Mouse (Mus musculus) layer of hippocampus, adult 8-10 months (tissue): ENCODE measurements around the gene Qtrt1. TPM values are rescaled to one million over a fixed set of nuclear protein-coding genes. Genes with fewer than 3 reads are reported as not detected.

Source experiments
- DNase-seq, 2 experiments: peaks; one replicate each; pipeline ENCODE4 v3.0.0; 2022; ENCODE audit warnings: low spot score in 2 of 2
- total RNA-seq, 4 experiments: library from RNA; stranded (reverse); gene quantifications; 2 replicates each; pipeline ENCODE4 v1.2.4; 2022

The Qtrt1 gene
- 10 to 100 TPM; 28.5 to 41.7 (median 36.6) TPM for total RNA-seq

DNA sequence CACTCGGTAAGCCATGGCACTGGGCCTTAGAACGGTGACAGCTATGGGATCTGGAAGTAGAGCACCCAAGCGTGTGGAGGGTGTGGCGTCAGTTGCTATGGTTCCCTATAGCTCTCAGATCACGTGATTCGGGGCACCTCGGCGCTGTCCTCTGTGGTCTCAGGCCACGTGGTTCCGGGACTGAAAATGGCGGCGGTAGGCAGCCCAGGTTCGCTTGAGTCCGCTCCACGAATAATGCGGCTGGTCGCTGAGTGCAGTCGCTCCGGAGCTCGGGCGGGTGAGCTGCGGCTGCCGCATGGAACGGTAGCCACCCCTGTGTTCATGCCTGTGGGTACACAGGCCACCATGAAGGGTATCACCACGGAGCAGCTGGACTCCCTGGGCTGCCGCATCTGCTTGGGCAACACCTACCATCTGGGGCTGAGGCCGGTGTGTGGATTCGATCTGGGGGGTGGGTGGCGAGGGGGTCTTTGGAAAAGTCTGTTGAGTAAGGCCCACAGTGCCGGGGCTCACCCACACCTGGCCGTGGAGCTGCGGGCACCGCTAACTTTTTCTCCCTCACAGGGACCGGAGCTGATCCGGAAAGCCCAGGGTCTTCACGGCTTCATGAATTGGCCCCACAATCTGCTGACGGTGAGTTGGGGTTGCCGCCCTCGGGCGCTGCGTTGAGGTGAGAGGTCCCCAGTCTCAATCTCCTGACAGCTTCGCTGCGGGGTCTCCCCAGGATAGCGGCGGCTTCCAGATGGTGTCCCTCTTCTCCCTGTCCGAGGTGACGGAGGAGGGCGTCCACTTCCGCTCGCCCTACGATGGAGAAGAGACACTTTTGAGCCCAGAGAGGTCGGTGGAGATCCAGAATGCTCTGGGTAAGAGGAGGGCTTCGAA is at the start of gene Qtrt1:
Gene Qtrt1, plus strand, starts transcription at position 169 of the 882 bp plus-strand sequence.
- peak; percentile 85 to 88 for DNase-seq

DNA sequence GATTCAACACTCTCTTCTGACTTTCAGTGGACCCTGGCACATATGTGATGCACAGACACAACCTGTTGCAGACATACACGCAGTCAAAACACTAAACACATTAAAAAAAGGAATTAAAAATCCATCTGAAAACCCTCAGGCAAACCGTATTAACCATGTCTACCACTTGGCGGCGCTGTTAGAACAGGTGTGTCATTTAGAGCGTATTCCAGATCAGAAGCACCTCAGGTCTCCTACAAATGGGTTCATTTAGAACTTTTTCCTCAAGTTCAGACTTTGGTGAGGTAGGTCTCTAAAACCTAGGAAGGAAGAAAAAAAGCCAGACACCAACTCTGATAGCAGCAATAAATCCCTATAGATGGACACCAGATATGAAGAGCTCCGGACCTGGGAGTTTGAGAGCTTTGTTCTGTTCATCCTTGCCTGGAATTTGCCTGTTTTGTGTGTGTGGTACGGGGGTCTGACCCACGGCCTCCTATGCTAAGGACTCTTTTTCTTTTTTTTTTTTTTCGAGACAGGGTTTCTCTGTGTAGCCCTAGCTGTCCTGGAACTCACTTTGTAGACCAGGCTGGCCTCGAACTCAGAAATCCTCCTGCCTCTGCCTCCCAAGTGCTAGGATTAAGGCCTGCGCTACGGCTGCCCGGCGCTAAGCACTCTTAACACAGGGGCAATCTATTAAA is 45.0 kb upstream of the Qtrt1 start:
- DNase-seq: peak; percentile 60 to 76

DNA sequence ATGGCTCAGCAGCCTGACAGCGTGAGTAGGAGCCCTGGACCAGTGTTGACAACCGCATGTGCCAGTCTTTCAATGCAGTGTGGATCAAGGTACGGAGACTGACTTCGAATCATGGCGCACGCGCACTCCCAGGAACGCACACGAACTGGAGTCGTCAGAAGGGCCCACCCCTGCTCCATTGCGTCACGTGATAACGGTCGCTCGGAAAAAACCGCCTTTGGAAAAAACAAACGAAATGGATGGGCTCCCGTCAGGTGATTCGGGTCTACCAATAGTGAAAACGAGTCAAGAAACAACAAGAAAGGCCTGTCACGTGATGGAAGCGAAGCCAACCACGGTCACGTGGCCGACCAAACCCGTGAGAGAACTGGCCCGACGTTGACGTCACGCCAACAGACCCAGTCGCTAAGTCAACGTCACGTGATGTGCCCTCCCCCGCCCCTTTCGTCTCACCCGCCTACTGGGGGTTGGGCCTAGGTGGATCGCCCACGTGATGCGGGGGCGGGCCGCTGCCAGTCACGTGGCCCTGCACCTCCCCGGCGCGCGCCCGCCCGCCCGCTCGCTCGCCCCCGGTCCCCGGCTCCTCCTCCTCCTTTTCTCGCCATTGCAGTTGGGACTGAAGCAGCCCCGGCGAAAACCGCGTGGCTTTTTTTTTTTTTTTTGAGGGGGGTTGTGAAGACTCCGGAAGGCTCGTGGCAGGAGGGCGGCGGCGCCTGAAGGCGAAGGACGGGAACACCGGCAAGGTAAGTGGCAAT is 44.1 kb upstream of the Qtrt1 start, which contains the start of gene Ilf3:
Gene Ilf3, plus strand, starts transcription at position 515 of the 755 bp plus-strand sequence.
- DNase-seq: peak; percentile 100

DNA sequence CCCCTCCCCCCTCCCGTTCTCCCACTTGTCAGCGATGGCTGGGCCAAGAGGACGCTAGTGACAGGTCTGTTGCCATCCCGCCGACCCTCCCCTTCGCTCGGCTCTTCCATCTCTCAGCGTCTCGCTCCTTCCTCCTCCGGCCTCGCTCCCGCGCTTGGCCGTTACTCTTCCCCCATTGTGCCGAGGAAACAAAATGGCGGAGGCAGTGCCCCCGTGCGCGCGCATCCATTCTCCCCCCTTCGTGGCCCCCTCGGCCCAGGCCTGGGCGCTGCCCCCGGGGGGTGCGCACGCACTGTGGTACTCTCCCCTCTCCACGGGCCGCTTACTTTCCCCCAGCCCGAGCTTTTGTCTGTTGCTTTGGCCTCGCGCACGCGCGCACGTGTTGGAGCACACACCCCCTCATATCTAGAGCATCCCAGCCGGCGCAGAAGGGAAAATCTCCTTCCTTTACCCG is 43.5 kb upstream of the Qtrt1 start:
- DNase-seq: peak; percentile 57 to 61

DNA sequence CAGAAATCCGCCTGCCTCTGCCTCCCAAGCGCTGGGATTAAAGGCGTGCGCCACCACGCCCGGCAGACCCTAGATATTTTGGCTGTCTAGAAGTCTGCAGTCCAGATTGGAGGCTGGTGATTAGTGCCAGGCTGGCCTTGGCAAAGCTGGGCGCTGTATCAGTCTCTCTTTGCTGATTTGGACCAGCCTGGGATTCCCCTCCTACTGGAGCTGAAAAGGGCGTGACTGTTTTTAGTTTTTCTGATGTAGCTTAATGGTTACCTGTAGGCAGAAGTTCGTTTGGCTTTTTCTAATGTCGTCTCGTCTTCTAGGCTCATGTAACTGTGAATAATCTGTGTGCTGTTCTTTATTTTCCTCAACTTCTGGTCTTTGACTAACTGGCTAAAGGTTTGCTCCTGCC is 42.6 kb upstream of the Qtrt1 start:
- DNase-seq: no peak

DNA sequence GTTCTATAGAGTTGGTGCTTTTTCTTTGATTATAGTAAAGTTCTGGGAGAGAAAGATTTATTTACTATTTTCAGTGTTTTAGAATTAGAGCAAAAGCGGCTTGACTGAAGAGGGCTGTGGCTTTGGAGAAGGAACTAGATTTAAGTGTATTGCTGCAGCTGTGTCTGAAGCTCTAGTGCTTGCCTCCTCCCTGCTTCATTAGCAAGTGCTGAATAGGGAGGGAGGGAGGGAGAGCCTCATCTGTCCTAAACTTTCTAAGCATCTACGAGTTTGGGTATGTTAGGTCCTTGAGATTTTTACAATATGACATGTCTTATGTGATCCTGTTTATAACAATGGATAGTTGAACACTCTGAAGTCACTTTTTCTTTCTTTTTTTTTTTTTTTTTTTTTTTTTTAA is 40.8 kb upstream of the Qtrt1 start:
- DNase-seq: no peak

DNA sequence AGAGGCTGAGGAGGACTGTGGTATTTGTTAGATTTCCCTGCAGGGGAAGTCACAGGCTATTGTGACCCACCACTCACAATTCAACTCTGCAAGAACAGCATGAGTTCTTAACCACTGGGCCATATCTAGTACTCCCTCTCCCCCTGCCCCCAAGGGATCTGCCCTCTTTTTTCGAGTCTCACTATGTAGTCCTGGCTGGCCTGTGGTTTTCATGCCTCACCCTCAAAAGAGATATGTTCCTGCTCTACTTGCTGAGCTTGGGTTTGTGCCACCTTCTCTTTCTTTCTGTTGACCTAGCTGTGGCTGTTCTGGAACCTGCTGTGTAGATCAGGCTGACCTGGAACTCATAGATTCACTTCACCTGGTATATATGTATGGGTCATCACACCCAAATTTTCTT is 39.1 kb upstream of the Qtrt1 start:
- no peak for DNase-seq

DNA sequence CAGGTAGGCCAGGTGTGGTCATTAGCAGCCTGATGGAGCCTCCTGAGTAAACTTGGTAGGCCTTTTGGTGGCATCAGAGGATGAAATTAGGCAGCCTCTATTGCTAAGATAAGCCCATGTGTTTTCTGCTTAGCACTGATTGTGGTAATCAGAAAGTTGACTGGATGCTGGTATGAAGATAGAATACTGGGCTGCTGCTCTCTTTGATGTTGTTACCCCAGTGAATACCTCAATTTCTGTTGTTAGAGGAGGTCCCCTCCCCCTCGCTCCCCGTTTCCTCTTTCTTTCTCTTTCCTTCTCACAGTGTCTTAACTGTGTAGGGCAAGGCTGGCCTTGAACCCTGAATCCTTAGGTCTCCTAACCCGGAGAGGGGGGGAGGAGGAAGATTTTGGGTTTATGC is 32.4 kb upstream of the Qtrt1 start:
- no peak for DNase-seq

DNA sequence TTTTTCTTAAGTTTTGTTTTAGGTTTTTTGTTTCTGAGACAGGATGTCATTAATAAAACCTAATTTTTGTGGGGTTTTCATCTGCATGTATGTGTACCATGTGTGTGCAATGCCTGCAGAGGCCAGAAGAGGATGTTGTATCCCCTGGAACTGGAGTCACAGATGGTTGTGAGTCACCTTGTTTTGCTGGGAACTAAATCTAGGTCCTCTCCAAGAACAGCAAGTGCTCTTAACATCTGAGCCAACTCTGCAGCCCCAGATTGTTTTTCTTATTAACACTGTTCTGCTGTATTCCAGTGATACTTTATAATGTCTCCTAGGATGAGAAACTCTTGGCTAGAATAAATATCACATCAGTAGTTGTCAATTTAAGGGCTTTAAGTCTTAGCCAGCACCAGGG is 30.8 kb upstream of the Qtrt1 start:
- DNase-seq: no peak

DNA sequence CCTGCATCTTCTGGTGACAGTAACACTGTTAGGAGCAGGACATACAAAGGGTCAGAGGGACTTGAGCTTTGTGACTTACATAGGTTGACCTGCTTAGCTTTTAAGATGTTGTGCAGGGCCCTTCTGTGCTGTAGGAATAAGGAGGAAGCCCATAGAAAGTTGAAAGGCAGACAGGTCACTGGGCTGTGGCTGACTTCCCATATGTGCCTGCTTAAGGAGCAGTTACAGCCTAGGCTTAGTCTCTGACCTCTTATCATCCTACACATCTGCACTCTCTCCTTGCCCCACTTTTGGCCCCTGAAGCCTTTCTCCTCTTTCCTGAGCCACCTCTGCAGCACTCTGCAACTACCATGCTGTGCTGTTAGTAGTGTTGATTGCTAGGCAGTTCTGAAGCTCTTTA is 27.7 kb upstream of the Qtrt1 start:
- DNase-seq: no peak

DNA sequence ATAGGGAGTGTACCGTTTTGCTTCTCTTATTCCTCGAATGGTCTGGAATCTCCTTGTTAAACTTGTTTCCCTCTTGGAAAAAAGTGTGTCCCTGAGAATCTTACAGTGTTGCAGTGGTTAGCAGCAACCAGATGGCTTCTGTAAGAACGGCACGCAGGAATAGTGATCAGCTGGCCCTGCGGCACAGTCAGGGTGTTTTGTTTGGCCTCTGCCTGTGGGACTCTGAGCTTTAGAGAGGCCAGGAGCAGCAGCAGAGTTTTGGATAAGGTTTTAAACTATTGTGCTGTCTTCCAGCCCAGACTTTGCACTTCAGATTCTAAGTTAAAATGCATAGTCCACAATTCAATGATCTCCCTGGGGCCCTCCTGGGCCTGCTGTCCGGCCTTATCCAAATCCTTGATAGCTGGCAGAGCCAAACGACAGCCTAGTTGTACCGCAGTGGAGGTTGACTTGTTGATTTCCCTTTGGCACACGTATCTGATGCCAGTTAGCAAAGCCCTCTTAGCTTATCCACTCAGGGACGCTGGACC is 18.9 kb upstream of the Qtrt1 start:
- DNase-seq: no peak

DNA sequence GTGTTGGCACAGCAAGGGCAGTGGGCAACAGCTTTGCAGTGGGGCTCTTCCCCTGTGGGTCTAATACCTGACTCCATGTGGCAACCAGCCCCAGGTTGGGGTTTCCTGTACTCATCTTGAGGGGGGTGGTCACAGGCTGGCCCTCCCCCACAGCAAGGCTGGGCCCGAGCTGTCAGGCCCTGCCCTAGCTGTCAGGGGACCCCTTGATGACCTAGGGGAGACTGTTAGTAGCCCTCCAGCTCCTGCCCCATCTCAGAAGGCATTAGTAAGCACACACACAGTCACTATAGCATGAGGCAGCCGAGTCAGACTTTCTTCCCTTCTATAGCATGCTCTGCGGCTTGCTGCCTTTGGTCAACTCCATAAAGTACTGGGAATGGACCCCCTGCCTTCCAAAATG is 15.9 kb upstream of the Qtrt1 start:
- DNase-seq: no peak

DNA sequence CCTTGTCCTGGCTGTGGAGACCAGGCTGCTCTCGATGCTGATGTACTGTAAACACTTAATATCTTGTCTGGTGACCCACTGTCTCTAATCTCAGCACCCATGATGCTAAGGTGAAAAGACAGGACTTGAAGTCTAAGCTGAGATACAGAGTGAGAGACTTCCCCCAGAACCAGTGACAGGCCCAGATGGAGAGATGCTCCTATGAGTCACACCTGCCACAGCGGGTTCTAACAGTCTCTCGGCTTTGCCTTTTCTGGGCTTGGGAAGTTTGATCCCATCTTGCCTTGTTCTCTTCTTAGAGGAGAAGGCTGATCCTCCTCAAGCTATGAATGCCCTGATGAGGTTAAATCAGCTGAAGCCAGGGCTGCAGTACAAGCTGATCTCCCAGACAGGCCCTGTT is 14.5 kb upstream of the Qtrt1 start:
- no peak for DNase-seq

DNA sequence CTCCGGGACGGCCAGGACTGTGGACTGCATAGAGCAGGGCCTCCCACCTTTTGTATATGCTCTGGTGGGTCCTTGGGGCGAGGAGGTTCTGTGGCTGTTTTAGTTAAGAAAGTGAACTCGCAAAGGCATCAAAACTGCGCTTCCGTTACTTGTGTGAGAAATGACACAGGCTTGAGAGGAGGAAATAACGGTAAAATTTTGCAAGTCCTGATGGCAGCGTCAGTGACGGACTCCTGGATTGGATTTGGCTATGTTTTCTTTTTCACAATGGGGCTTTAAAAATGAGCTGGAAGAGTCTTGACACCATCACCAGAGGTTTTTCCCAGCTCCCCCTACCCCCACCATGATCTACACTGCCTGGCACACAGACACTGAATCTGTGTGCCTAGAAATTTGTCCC is 10.6 kb upstream of the Qtrt1 start:
- DNase-seq: no peak

DNA sequence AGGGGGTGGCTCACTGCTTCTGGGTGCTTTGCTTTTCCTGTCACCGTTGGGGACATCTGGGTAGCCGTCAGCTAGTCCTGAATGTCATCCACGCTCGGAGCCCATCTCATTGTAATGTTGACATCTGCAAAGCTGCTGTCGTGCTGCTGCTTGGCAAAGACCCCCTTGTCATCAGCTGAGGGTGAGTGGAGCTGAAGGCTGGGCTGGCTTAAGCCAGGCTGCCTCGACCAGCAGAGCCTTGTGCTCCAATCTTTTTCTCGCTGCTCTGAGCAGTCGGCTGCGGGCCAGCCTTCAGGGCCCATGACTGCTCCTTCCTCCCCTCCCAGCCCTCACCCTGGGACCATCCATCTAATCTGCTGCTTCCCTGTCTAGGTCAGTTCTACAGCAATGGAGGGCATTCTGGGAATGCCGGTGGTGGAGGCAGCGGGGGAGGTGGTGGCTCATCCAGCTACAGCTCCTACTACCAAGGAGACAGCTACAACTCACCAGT is 8.8 kb upstream of the Qtrt1 start:
- DNase-seq: no peak

DNA sequence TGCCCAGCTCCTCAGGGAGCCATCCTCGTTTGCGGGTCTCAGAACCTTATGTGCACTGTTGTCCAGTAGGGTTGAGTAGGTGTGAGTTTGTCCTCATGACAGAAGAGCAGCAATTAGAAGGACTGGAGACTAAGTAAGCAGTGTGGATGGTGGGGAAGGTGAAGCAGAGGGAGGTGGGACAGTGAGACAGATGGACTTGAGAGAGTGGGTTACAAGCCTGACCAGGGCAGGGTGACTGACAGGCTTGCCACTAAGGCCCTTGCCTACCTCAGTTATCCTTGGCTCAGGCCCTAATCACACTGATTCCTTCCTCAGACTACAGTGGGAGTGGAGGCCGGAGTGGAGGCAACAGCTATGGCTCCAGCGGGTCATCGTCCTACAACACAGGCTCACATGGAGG is 7.9 kb upstream of the Qtrt1 start:
- no peak for DNase-seq

DNA sequence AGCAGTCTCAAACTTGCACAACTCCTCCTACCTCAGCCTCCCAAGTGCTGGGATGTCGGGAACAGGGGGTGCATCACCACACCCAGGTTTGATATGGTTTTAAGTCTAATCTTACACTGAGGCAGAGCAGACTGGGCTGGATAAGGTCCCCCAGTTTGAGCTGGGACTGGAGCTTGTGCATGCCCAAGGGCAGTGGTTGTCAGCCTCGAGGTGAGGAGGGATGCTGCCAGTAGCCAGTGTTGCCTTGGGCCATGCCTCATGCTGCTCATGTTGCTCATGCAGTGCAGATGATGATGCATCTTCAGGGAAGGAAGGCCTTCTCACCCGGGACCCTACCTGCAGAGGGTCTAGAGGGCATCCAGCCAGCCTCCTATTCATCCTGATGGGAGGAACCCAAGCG is 6.1 kb upstream of the Qtrt1 start:
- no peak for DNase-seq

DNA sequence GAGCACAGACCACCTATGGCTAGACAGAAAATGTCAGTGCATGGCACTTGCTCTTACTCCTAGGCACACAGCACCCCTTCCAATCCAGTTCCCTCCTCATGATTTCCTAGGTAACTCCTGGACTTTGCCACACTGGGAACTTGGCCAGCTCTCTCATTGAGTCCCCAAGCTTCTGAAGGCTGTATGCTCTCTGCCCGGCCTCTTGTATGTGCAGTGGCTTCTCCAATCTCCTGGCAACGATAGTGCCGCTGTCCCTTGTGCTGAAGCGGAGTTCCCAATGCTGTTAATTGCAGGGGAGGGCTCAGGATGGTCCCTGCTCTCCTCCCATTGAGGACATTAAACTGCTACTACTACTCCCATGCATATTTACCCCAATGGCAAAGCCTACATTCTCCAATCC is 3.7 kb upstream of the Qtrt1 start:
- DNase-seq: no peak

DNA sequence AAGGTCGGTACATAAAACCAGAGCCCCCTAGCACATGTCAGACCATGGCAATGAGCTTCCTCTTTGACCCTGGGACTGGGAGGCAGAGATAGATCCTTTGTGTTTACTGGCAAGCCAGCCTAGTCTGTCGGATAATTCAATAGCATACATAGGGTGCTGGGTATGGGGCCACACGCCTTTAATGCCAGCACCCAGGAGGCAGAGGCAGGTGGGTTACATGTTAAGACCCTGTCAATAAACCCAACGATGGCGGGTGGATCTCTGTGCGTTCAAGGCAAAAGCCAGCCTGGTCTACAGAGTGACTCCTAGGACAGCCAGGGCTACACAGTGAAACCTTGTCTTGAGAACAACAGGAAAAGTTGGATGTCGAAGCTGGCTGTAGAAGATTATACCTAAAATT is 3.0 kb upstream of the Qtrt1 start:
- DNase-seq: no peak

DNA sequence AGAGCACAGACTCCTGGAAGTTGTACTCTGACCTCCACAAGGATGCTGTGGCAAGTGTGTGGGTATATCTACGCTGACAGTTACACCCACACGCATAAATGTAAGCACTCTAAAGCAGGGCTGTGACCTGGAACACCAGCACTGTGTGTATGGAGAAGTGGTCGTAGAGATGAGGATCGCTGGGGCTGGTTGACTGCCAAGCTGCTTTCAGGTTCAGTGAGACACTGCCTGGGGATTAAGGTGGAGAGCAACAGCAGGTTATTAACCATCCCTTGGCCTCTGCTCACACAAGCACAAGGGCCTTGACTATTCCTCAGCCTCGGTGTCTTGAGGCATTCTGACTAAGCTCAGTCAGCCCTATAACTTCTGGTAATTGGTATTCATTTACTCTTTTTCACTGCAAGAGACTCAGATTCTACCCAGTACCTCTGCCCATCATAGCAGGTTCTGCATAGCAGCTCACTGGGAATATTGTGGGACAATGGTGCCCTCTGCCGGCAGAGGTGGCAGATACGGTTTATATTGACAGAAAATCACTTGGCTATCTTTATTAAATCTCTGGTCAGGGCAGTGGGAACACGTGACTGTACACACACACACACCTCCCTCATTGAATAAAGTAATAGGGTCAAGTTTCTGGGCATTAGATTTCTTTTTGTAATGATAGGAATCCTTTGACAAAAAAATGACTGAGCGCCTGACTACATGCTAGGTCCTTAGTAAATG is 1.9 kb upstream of the Qtrt1 start:
- peak; percentile 73 to 86 for DNase-seq

DNA sequence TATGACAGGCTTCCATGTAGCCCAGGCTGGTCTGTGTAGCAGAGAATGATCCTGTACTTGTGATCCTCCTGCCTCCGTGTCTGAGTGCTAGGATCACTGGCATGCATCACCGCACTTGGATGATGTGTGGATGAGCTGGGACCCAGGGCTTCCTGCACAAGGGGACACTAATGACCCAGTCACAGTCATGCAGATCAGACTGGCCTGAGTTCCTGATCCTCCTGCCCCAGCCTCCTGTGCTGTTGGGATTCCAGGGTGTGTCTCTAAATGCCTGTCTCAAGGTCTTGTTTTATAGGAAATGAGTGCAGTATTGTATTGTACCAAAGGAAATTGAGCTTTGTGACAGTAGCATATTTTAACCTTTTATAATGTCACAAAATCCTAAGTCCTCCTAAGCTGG is 6.2 kb downstream of the Qtrt1 start:
- DNase-seq: no peak
